12 mouse cellular contexts compared by ENCODE assay signal in genomic region chr12:98713621-98714103, GRCm38 (mm10). TPM values are rescaled to one million over a fixed set of nuclear protein-coding genes. Genes with fewer than 3 reads are reported as not detected.
A peak's percentile ranks its signal among the peaks of the same experiment; 100 is the strongest.
DNase-seq lines count a peak whose midpoint lies in the region; ATAC-seq and TF ChIP-seq lines count a peak whose summit lies in the region.
"Had no signal": no experiment of that assay in that cellular context is flagged by ENCODE, and none has a peak within 500 bp of the region (broad histone marks: within the 10 kb centered on the region; RNA-seq: fewer than 3 reads in every experiment).

No protein-coding gene starts in this region.

- H3K4me3 ChIP-seq in kidney, adult 2 months (ENCODE audit: insufficient read depth, low read depth, low read length), result no peak overlapping the region
- no peak overlapping the region for H3K4me3 ChIP-seq in intestine, postnatal 0 days (ENCODE audit: low read depth, low read length)
- H3K4me3 ChIP-seq in small intestine, adult 2 months (ENCODE audit: low read depth, low read length), result no peak overlapping the region
- no peak overlapping the region for H3K4me3 ChIP-seq in liver, embryonic 11.5 days (ENCODE audit: low read depth, low read length)
- H3K4me3 ChIP-seq: limb, embryonic 12.5 days; neural tube, embryonic 12.5 days had no signal

- H3K36me3 ChIP-seq in kidney, adult 2 months (ENCODE audit: control insufficient read depth, insufficient read depth, low read length), result no peaks in the 10 kb centered on the region; the same call in 1 of the 2 replicates
- 0 out of 2 replicates have a peak, but pooled peaks cover 3% of the 10 kb centered on the region for H3K36me3 ChIP-seq in intestine, postnatal 0 days (ENCODE audit: control insufficient read depth, insufficient read depth)
- no peaks in the 10 kb centered on the region for H3K36me3 ChIP-seq in small intestine, adult 2 months (ENCODE audit: control insufficient read depth, insufficient read depth, low read length)
- H3K36me3 ChIP-seq in liver, embryonic 11.5 days (ENCODE audit: control insufficient read depth, insufficient read depth, low read length), result no peaks in the 10 kb centered on the region
- H3K36me3 ChIP-seq: neural tube, embryonic 12.5 days had no signal

- H3K9ac ChIP-seq in intestine, postnatal 0 days (ENCODE audit: low read depth, low read length), result no peak overlapping the region
- no peak overlapping the region for H3K9ac ChIP-seq in liver, embryonic 11.5 days (ENCODE audit: low read depth, low read length)
- H3K9ac ChIP-seq: limb, embryonic 12.5 days; neural tube, embryonic 12.5 days had no signal

- peak overlapping the region; percentile 35; the same call in 1 of the 2 replicates for H3K4me2 ChIP-seq in intestine, postnatal 0 days (replicated peaks; ENCODE audit: low read depth)
- H3K4me2 ChIP-seq in liver, embryonic 11.5 days, result no peak overlapping the region
- H3K4me2 ChIP-seq: limb, embryonic 12.5 days; neural tube, embryonic 12.5 days had no signal

- peak overlapping the region; percentile 81; the same call in 1 of the 2 replicates for H3K27ac ChIP-seq in kidney, adult 2 months (ENCODE audit: insufficient read depth, low read depth, low read length)
- H3K27ac ChIP-seq in intestine, postnatal 0 days (ENCODE audit: low read depth, low read length), result peak overlapping the region; percentile 31; the same call in 1 of the 2 replicates
- peak overlapping the region; percentile 72 for H3K27ac ChIP-seq in small intestine, adult 2 months (ENCODE audit: insufficient read depth, low read depth, low read length)
- no peak overlapping the region for H3K27ac ChIP-seq in liver, embryonic 11.5 days (ENCODE audit: low read depth, low read length)
- H3K27ac ChIP-seq: limb, embryonic 12.5 days; neural tube, embryonic 12.5 days had no signal

- TF ChIP-seq CTCF in kidney, adult 2 months (conservative IDR thresholded peaks at IDR 0.05; ENCODE audit: insufficient read depth, insufficient read length, low read depth, low read length), result no peak
- TF ChIP-seq CTCF in intestine, postnatal 0 days (IDR thresholded peaks at IDR 0.05; ENCODE audit: low read depth), result no peak
- no peak for TF ChIP-seq CTCF in small intestine, adult 2 months (IDR thresholded peaks at IDR 0.05; ENCODE audit: extremely low read depth, insufficient read length, insufficient replicate concordance, low read depth, low read length)

- ATAC-seq in intestine, postnatal 0 days, result peak; percentile 64
- no peak for ATAC-seq in liver, embryonic 11.5 days (replicated peaks; ENCODE audit: low FRiP score)
- ATAC-seq: forebrain, embryonic 16.5 days; hindbrain, embryonic 16.5 days had no signal

- no peaks in the 10 kb centered on the region for H3K9me3 ChIP-seq in intestine, postnatal 0 days (ENCODE audit: control insufficient read depth)
- no peaks in the 10 kb centered on the region for H3K9me3 ChIP-seq in liver, embryonic 11.5 days (ENCODE audit: control insufficient read depth, low read length)
- H3K9me3 ChIP-seq: limb, embryonic 12.5 days; neural tube, embryonic 12.5 days had no signal

- H3K27me3 ChIP-seq in kidney, adult 2 months (replicated peaks; ENCODE audit: control insufficient read depth, insufficient read depth, low read length), result no peaks in the 10 kb centered on the region
- H3K27me3 ChIP-seq in intestine, postnatal 0 days (replicated peaks; ENCODE audit: control insufficient read depth, insufficient read depth, low read length), result no peaks in the 10 kb centered on the region
- no peaks in the 10 kb centered on the region for H3K27me3 ChIP-seq in small intestine, adult 2 months (ENCODE audit: control insufficient read depth, insufficient read depth, low read length)
- H3K27me3 ChIP-seq in liver, embryonic 11.5 days (replicated peaks; ENCODE audit: control insufficient read depth, insufficient read depth, low read length), result no peaks in the 10 kb centered on the region
- H3K27me3 ChIP-seq: limb, embryonic 12.5 days; neural tube, embryonic 12.5 days had no signal

- H3K4me1 ChIP-seq in kidney, adult 2 months (ENCODE audit: control insufficient read depth, insufficient read depth, low read length), result peaks cover 20% of the 10 kb centered on the region
- 0 out of 2 replicates have a peak, but pooled peaks cover 6% of the 10 kb centered on the region for H3K4me1 ChIP-seq in intestine, postnatal 0 days (replicated peaks; ENCODE audit: control insufficient read depth, insufficient read depth, low read length)
- peaks cover 15% of the 10 kb centered on the region; the same call in 1 of the 2 replicates for H3K4me1 ChIP-seq in small intestine, adult 2 months (ENCODE audit: control insufficient read depth, insufficient read depth, insufficient read length, low read length)
- H3K4me1 ChIP-seq in liver, embryonic 11.5 days (replicated peaks; ENCODE audit: control insufficient read depth, insufficient read depth, low read length), result peaks cover 14% of the 10 kb centered on the region

- no peak for TF ChIP-seq POLR2A in kidney, adult 2 months (IDR thresholded peaks at IDR 0.05; ENCODE audit: low read depth, low read length)
- no peak for TF ChIP-seq POLR2A in small intestine, adult 2 months (IDR thresholded peaks at IDR 0.05; ENCODE audit: low read depth, low read length)

- no peak for DNase-seq in kidney, adult 2 months
- DNase-seq in kidney, adult 18-20 months, result no peak
- DNase-seq in embryo, embryonic 10.5 days (ENCODE audit: low spot score), result peak; percentile 35
- no peak for DNase-seq in right cerebral cortex, postnatal 25 days
- no peak for DNase-seq in liver, embryonic 11.5 days (ENCODE audit: low spot score)
- no peak for DNase-seq in neural tube, embryonic 10.5 days (ENCODE audit: extremely low spot score, low spot score)

- WGBS in kidney, adult 2 months, result 61% methylated on average over 7 of the region's 7 CpGs
- WGBS in intestine, postnatal 0 days, result 15% methylated on average over 7 of the region's 7 CpGs
- 24% methylated on average over 7 of the region's 7 CpGs for WGBS in small intestine, adult 2 months
- WGBS in liver, embryonic 11.5 days, result 55% methylated on average over 7 of the region's 7 CpGs

RNA-seq across cellular contexts. Expression of gene Ptpn21, which starts 23.5 kb away (rescaled TPM):
- polyA plus RNA-seq in kidney, adult 2 months (2012; rRNA removed), result 25.4 and 27.5 TPM in 2 replicates
- polyA plus RNA-seq in intestine, postnatal 0 days (2015; fragmentation: Nextera tagmentation; extraction: Ambion mirVana), result 4.3 and 4.7 TPM in 2 replicates
- 9.6 and 24.7 TPM in 2 replicates for polyA plus RNA-seq in small intestine, adult 2 months (2012; rRNA removed)
- polyA plus RNA-seq in liver, embryonic 11.5 days (2014; fragmentation: Nextera tagmentation; extraction: Ambion mirVana), result 4.4 and 5.7 TPM in 2 replicates

RNA-seq across cellular contexts. Expression of gene Zc3h14, which starts 33.1 kb away (rescaled TPM):
- 72.5 and 74.7 TPM in 2 replicates for polyA plus RNA-seq in kidney, adult 2 months (2012; rRNA removed)
- polyA plus RNA-seq in intestine, postnatal 0 days (2015; fragmentation: Nextera tagmentation; extraction: Ambion mirVana), result 34.1 and 37.9 TPM in 2 replicates
- polyA plus RNA-seq in small intestine, adult 2 months (2012; rRNA removed), result 6.7 and 14.8 TPM in 2 replicates
- 109 and 116 TPM in 2 replicates for polyA plus RNA-seq in liver, embryonic 11.5 days (2014; fragmentation: Nextera tagmentation; extraction: Ambion mirVana)
